Mouse (Mus musculus) liver, adult 10 weeks (tissue): Measurements from ENCODE around the gene Vmn2r100. TPM values are rescaled to one million over a fixed set of nuclear protein-coding genes. Genes with fewer than 3 reads are reported as not detected.

ENCODE experiments used
- polyA plus RNA-seq: library from polyadenylated mRNA; stranded (reverse); fragments of 350-450 nt; fragmentation: Illumina TruSeq; extraction: RNeasy Lipid Tissue Mini Kit (QIAGEN cat#74804); gene quantifications from one replicate; pipeline ENCODE4 v1.2.3, GENCODE M21; 2014; ENCODE audit warnings: low read depth, low replicate concordance

The Vmn2r100 gene
- not detected for polyA plus RNA-seq

GRCm38 (mm10) chr17:19504432-19504831 lies at the start of gene Vmn2r100:
Gene Vmn2r100 (plus strand): TSS chr17:19504732.

GRCm38 (mm10) chr17:19576927-19577326 lies 72.4 kb downstream of the Vmn2r100 start, which contains the start of gene Vmn2r101:
Gene Vmn2r101 (plus strand): TSS chr17:19577227.

Other genes starting within 250 kb of the Vmn2r100 start
- not detected for gene Vmn2r99, start 142.8 kb upstream of the Vmn2r100 start, polyA plus RNA-seq
- not detected for gene Vmn2r101, start 72.5 kb downstream of the Vmn2r100 start, polyA plus RNA-seq
- gene Vmn2r102, start 155.6 kb downstream of the Vmn2r100 start, polyA plus RNA-seq: not detected